20 mouse cellular contexts compared by ENCODE assay signal in genomic region chr4:129568366-129568765, GRCm38 (mm10). TPM values are rescaled to one million over a fixed set of nuclear protein-coding genes. Genes with fewer than 3 reads are reported as not detected.
"Had no signal": no experiment of that assay in that cellular context is flagged by ENCODE, and none has a peak within 500 bp of the region (broad histone marks: within the 10 kb centered on the region; RNA-seq: fewer than 3 reads in every experiment).

No protein-coding gene starts in this region.

- DNase-seq: cerebellum, postnatal 10 days; cerebellum, postnatal 14 days; cerebellum, postnatal 25 days; cerebellum, postnatal 36 days; embryo, embryonic 11 days; forebrain, postnatal 0 days; gastrocnemius, adult 2 months; gastrocnemius, postnatal 10 days; gastrocnemius, postnatal 14 days; gastrocnemius, postnatal 25 days; gastrocnemius, postnatal 36 days; heart, adult 11 months; heart, adult 18-20 months; heart, adult 2 months had no signal

RNA-seq across cellular contexts. Expression of gene Lck, which starts 5.1 kb away (rescaled TPM):
- total RNA-seq: gastrocnemius, adult 18-20 months; gastrocnemius, adult 2 months; gastrocnemius, adult 8-10 months had no signal

RNA-seq across cellular contexts. Expression of gene Fam167b, which starts 10.0 kb away (rescaled TPM):
- total RNA-seq: common myeloid progenitor, adult 5-6 weeks; forebrain, postnatal 0 days; gastrocnemius, adult 18-20 months; gastrocnemius, adult 2 months; gastrocnemius, adult 8-10 months; gastrocnemius, postnatal 36 days; granulocyte monocyte progenitor cell, adult 5-6 weeks had no signal
- polyA plus RNA-seq: erythroblast, embryonic 14.5 days; forebrain, embryonic 14.5 days; forebrain, postnatal 0 days had no signal
